Mouse (Mus musculus): ENCODE data around the gene Rbfox1. TPM values are rescaled to one million over a fixed set of nuclear protein-coding genes. Genes with fewer than 3 reads are reported as not detected.

Rbfox1 gene
- polyA plus RNA-seq, 1 experiment from 2014 or later, result 339 TPM

DNA sequence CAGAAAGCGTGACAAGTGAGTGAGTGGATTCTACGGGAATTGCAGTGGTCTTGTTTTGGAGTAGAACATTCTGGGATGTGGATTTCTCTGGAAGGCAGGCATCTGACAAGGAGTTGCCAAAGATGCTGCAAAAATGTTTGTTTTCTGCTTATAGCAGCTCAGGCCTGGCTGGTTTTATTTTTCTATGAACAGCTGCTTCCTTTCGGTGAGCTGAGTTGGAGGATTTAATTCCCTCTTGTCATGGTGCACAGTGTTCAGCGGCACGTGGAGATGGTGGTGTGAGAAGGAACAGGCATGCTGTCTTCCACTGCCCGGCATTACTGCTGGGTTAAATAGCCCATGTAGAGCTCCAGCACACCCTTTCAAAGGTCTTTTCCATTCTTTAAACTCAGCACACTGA lies 428.5 kb downstream of the Rbfox1 start:
- no peaks in the 10 kb centered on the region for H3K9me3 ChIP-seq (ENCODE audit: control insufficient read depth, low read length)
- no peaks in the 10 kb centered on the region for H3K27me3 ChIP-seq (ENCODE audit: control insufficient read depth, insufficient read depth, low read length)
- H3K4me3 ChIP-seq (ENCODE audit: low read depth, low read length), result no peak overlapping the region
- WGBS, result 74% methylated on average over 6 of the region's 6 CpGs
- H3K9ac ChIP-seq (replicated peaks; ENCODE audit: low read depth, low read length), result no peak overlapping the region
- no peak overlapping the region for H3K4me2 ChIP-seq (ENCODE audit: low read depth, low read length)
- ATAC-seq (ENCODE audit: low read depth), result no peak
- H3K4me1 ChIP-seq (ENCODE audit: control insufficient read depth, insufficient read depth, low read length), result no peaks in the 10 kb centered on the region
- no peak overlapping the region for H3K27ac ChIP-seq (ENCODE audit: low read depth, low read length)
- no peaks in the 10 kb centered on the region for H3K36me3 ChIP-seq (ENCODE audit: control insufficient read depth, insufficient read depth, low read length)

DNA sequence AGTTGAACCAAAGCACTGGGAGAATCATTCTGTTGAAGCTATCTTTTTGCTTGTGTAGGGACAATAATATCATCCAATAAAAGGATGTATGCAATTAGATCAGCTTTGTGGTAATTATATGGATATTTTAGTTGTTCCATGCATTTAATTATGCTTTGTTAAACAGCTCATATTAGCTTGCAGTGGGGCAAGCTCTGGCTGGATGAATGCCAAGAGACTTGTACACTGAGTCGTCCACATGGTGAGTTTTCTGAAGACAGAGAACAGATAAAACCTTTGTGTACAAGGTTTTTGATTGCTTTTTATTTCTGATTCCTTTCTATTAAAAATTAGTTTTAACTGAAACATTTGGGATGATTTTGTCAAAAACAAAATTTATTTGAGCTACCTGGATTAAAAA lies 439.7 kb downstream of the Rbfox1 start:
- H3K4me1 ChIP-seq (ENCODE audit: control insufficient read depth, insufficient read depth, low read length), result no peaks in the 10 kb centered on the region
- H3K27ac ChIP-seq (ENCODE audit: low read depth, low read length), result no peak overlapping the region
- H3K4me2 ChIP-seq (ENCODE audit: low read depth, low read length), result no peak overlapping the region
- no peak overlapping the region for H3K4me3 ChIP-seq (ENCODE audit: low read depth, low read length)
- no peaks in the 10 kb centered on the region for H3K9me3 ChIP-seq (ENCODE audit: control insufficient read depth, low read length)
- H3K27me3 ChIP-seq (ENCODE audit: control insufficient read depth, insufficient read depth, low read length), result no peaks in the 10 kb centered on the region
- no peak for ATAC-seq (ENCODE audit: low read depth)
- H3K9ac ChIP-seq (replicated peaks; ENCODE audit: low read depth, low read length), result no peak overlapping the region
- no peaks in the 10 kb centered on the region for H3K36me3 ChIP-seq (ENCODE audit: control insufficient read depth, insufficient read depth, low read length)
- WGBS, result 19% methylated on average over 1 of the region's 1 CpGs

DNA sequence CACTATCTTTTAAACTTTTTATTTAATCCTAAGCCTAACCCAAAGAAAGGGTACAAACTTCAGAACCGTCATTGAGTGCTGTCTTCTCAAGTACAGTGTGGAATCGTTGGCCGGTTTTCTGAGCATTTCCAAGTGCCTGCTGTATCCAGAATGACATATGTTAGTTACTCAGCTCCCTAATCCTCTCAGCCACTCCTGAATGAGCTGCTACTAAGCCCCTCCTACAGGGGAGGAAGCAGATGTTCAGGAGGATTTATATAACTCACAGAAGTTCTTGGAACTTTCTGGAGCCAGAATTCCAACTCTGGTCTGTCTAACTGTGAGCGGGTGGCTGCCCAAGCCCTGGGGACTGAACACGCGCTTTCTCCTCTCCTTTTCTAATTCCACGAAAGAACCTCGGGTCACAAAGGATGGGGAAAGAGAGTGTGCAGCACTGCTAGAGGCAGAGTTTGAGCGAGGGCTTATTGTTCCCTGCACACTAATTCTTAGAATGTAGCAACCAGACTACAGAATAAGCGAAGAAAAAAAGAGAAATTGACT lies 446.3 kb downstream of the Rbfox1 start:
- H3K4me3 ChIP-seq (ENCODE audit: low read depth, low read length), result no peak overlapping the region
- no peaks in the 10 kb centered on the region for H3K4me1 ChIP-seq (ENCODE audit: control insufficient read depth, insufficient read depth, low read length)
- WGBS, result 71% methylated on average over 10 of the region's 10 CpGs
- no peaks in the 10 kb centered on the region for H3K36me3 ChIP-seq (ENCODE audit: control insufficient read depth, insufficient read depth, low read length)
- ATAC-seq (ENCODE audit: low read depth), result no peak
- H3K9ac ChIP-seq (replicated peaks; ENCODE audit: low read depth, low read length), result no peak overlapping the region
- H3K4me2 ChIP-seq (ENCODE audit: low read depth, low read length), result no peak overlapping the region
- H3K27me3 ChIP-seq (ENCODE audit: control insufficient read depth, insufficient read depth, low read length), result no peaks in the 10 kb centered on the region
- H3K27ac ChIP-seq (ENCODE audit: low read depth, low read length), result no peak overlapping the region
- no peaks in the 10 kb centered on the region for H3K9me3 ChIP-seq (ENCODE audit: control insufficient read depth, low read length)

DNA sequence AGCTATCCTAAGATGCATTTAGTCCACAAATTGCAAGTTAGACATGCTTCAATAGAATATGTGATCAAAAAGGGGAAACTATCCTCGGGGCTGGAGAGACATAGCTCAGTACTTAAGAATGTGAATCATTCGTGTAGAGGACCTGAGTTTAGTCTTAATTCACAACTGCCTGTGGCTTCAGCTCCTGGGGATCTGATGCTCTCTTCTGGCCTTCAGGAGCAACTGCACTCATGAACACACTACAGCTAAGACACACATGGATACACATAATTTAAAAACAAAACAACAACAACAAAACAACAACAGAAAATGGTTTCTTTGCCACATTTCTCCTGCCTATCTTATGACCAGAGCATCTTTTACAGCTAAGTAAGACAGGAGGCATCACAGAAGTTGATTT lies 448.1 kb downstream of the Rbfox1 start:
- no peak overlapping the region for H3K27ac ChIP-seq (ENCODE audit: low read depth, low read length)
- no peaks in the 10 kb centered on the region for H3K36me3 ChIP-seq (ENCODE audit: control insufficient read depth, insufficient read depth, low read length)
- ATAC-seq (ENCODE audit: low read depth), result no peak
- no peaks in the 10 kb centered on the region for H3K9me3 ChIP-seq (ENCODE audit: control insufficient read depth, low read length)
- no peaks in the 10 kb centered on the region for H3K27me3 ChIP-seq (ENCODE audit: control insufficient read depth, insufficient read depth, low read length)
- no peaks in the 10 kb centered on the region for H3K4me1 ChIP-seq (ENCODE audit: control insufficient read depth, insufficient read depth, low read length)
- no peak overlapping the region for H3K4me3 ChIP-seq (ENCODE audit: low read depth, low read length)
- 79% methylated on average over 2 of the region's 2 CpGs for WGBS
- H3K4me2 ChIP-seq (ENCODE audit: low read depth, low read length), result no peak overlapping the region
- H3K9ac ChIP-seq (replicated peaks; ENCODE audit: low read depth, low read length), result no peak overlapping the region

GRCm38 (mm10) chr16:6348103-6348502 lies 462.9 kb downstream of the Rbfox1 start:
- ATAC-seq (ENCODE audit: low read depth), result peak; percentile 55
- H3K4me1 ChIP-seq (ENCODE audit: control insufficient read depth, insufficient read depth, low read length), result peaks cover 14% of the 10 kb centered on the region; the same call in 1 of the 2 replicates
- peak overlapping the region; percentile 45 for H3K4me3 ChIP-seq (ENCODE audit: low read depth, low read length)
- H3K27me3 ChIP-seq (ENCODE audit: control insufficient read depth, insufficient read depth, low read length), result no peaks in the 10 kb centered on the region
- H3K9me3 ChIP-seq (ENCODE audit: control insufficient read depth, low read length), result no peaks in the 10 kb centered on the region
- no peaks in the 10 kb centered on the region for H3K36me3 ChIP-seq (ENCODE audit: control insufficient read depth, insufficient read depth, low read length)
- H3K9ac ChIP-seq (replicated peaks; ENCODE audit: low read depth, low read length), result peak overlapping the region; percentile 61
- H3K27ac ChIP-seq (ENCODE audit: low read depth, low read length), result peak overlapping the region; percentile 77
- WGBS, result 23% methylated on average over 9 of the region's 9 CpGs
- H3K4me2 ChIP-seq (ENCODE audit: low read depth, low read length), result peak overlapping the region; percentile 75

- Histone ChIP-seq H3K27ac (ENCODE audit: low read depth, low read length) (peak overlapping the region; percentile 77), H3K4me3 (ENCODE audit: low read depth, low read length) (peak overlapping the region; percentile 45), H3K36me3 (ENCODE audit: control insufficient read depth, insufficient read depth, low read length) (no peaks in the 10 kb centered on the region), H3K4me1 (ENCODE audit: control insufficient read depth, insufficient read depth, low read length) (peaks cover 14% of the 10 kb centered on the region; the same call in 1 of the 2 replicates), H3K9ac (replicated peaks; ENCODE audit: low read depth, low read length) (peak overlapping the region; percentile 61), H3K9me3 (ENCODE audit: control insufficient read depth, low read length) (no peaks in the 10 kb centered on the region), H3K27me3 (ENCODE audit: control insufficient read depth, insufficient read depth, low read length) (no peaks in the 10 kb centered on the region), H3K4me2 (ENCODE audit: low read depth, low read length) (peak overlapping the region; percentile 75)
- WGBS, result under 1% methylated on average over 41 of the region's 41 CpGs
- peak; percentile 91 for ATAC-seq (ENCODE audit: low read depth)
These were observed 463.6 kb downstream of the Rbfox1 start for GRCm38 (mm10) chr16:6348581-6349241.

- 18% methylated on average over 16 of the region's 16 CpGs for WGBS
- peak overlapping the region; percentile 45 for H3K4me3 ChIP-seq (ENCODE audit: low read depth, low read length)
- no peaks in the 10 kb centered on the region for H3K36me3 ChIP-seq (ENCODE audit: control insufficient read depth, insufficient read depth, low read length)
- no peaks in the 10 kb centered on the region for H3K9me3 ChIP-seq (ENCODE audit: control insufficient read depth, low read length)
- H3K4me2 ChIP-seq (ENCODE audit: low read depth, low read length), result peak overlapping the region; percentile 75
- peak overlapping the region; percentile 77 for H3K27ac ChIP-seq (ENCODE audit: low read depth, low read length)
- peak overlapping the region; percentile 61 for H3K9ac ChIP-seq (replicated peaks; ENCODE audit: low read depth, low read length)
- H3K4me1 ChIP-seq (ENCODE audit: control insufficient read depth, insufficient read depth, low read length), result peaks cover 14% of the 10 kb centered on the region; the same call in 1 of the 2 replicates
- H3K27me3 ChIP-seq (ENCODE audit: control insufficient read depth, insufficient read depth, low read length), result no peaks in the 10 kb centered on the region
- ATAC-seq (ENCODE audit: low read depth), result no peak
These were observed 464.2 kb downstream of the Rbfox1 start for GRCm38 (mm10) chr16:6349381-6349780.

GRCm38 (mm10) chr16:6350256-6350655 lies 465.1 kb downstream of the Rbfox1 start:
- no peak overlapping the region for H3K9ac ChIP-seq (replicated peaks; ENCODE audit: low read depth, low read length)
- ATAC-seq (ENCODE audit: low read depth), result no peak

DNA sequence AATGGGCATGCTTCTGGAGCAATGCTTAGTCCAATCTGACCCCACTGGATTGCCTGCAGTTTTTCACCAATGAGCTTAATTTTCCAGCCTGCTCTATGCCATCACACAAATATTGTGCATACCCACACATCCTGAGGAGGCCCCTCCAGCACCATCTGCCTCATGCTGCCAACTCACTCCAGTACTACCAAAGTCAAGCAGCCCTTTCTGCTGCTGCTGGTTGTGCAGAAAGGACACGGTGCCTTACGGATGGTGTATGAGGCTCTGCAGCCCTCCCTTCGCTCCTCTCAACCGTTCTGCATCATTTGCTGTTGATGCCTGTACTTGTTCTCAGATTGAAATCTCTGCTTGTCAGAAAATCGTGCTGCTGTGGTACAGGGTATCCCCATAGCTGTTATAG lies 468.0 kb downstream of the Rbfox1 start:
- no peak overlapping the region for H3K27ac ChIP-seq (ENCODE audit: low read depth, low read length)
- H3K27me3 ChIP-seq (ENCODE audit: control insufficient read depth, insufficient read depth, low read length), result no peaks in the 10 kb centered on the region
- H3K9ac ChIP-seq (replicated peaks; ENCODE audit: low read depth, low read length), result no peak overlapping the region
- H3K4me2 ChIP-seq (ENCODE audit: low read depth, low read length), result no peak overlapping the region
- no peak for ATAC-seq (ENCODE audit: low read depth)
- 77% methylated on average over 5 of the region's 5 CpGs for WGBS
- H3K9me3 ChIP-seq (ENCODE audit: control insufficient read depth, low read length), result no peaks in the 10 kb centered on the region
- no peaks in the 10 kb centered on the region for H3K36me3 ChIP-seq (ENCODE audit: control insufficient read depth, insufficient read depth, low read length)
- peaks cover 8% of the 10 kb centered on the region; the same call in 1 of the 2 replicates for H3K4me1 ChIP-seq (ENCODE audit: control insufficient read depth, insufficient read depth, low read length)
- no peak overlapping the region for H3K4me3 ChIP-seq (ENCODE audit: low read depth, low read length)

More at GRCm38 (mm10) chr16:6350256-6350655, 465.1 kb downstream of the Rbfox1 start:
- Histone ChIP-seq H3K36me3 (ENCODE audit: control insufficient read depth, insufficient read depth, low read length) (no peaks in the 10 kb centered on the region), H3K9me3 (ENCODE audit: control insufficient read depth, low read length) (no peaks in the 10 kb centered on the region), H3K4me3 (ENCODE audit: low read depth, low read length) (peak overlapping the region; percentile 45; the same call in 1 of the 2 replicates), H3K4me2 (ENCODE audit: low read depth, low read length) (peak overlapping the region; percentile 75), H3K27me3 (ENCODE audit: control insufficient read depth, insufficient read depth, low read length) (no peaks in the 10 kb centered on the region), H3K27ac (ENCODE audit: low read depth, low read length) (no peak overlapping the region), H3K4me1 (ENCODE audit: control insufficient read depth, insufficient read depth, low read length) (peaks cover 14% of the 10 kb centered on the region; the same call in 1 of the 2 replicates)
- 83% methylated on average over 11 of the region's 11 CpGs for WGBS

All from neural tube, embryonic 14.5 days (tissue).